Mouse (Mus musculus): ENCODE measurements around the gene Hexdc. TPM values are rescaled to one million over a fixed set of nuclear protein-coding genes. Genes with fewer than 3 reads are reported as not detected.
A peak's percentile ranks its signal among the peaks of the same experiment; 100 is the strongest.

The Hexdc gene
- polyA plus RNA-seq (2014; fragmentation: Nextera tagmentation; extraction: Ambion mirVana), result 24.5 and 31.5 TPM in 2 replicates

- peak; percentile 97 for ATAC-seq (ENCODE audit: low FRiP score, low TSS enrichment)
- WGBS, result under 1% methylated on average over 70 of the region's 70 CpGs
Observed at GRCm38 (mm10) chr11:121204161-121205006, at the start of gene Hexdc, which contains the start of gene Ogfod3. TSS of gene Hexdc (plus strand) at chr11:121204433. TSS of gene Ogfod3 (minus strand) at chr11:121204711.

DNA sequence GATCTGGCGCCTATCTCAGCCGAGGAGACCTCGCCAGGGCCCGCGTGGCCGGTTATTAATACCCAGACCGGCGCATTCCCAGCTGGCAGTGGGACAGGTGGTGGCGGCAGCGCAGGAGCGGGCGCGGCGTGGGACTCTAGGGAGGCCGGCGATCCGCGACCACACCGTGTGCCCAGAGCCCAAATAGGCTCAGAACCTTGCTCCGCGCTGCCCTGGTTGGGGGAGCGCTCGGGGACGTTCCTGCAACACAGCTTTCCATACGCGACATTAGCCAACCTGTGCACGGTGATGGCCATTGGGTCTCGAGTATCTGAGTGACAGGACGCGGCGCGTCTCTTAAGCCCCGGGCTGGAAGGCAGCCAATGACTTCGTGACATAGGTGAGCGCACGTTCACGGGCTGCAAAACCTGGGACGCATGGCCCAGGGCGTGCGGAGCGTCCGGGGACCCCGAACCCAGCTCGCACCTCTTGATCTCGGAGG is 47.8 kb upstream of the Hexdc start:
- Histone ChIP-seq H3K4me2 (ENCODE audit: low read length) (peak overlapping the region; percentile 61), H3K9me3 (ENCODE audit: control insufficient read depth, low read length) (no peaks in the 10 kb centered on the region), H3K27me3 (ENCODE audit: control insufficient read depth, insufficient read depth, low read length) (peaks cover 27% of the 10 kb centered on the region), H3K36me3 (ENCODE audit: control insufficient read depth, insufficient read depth, low read length) (no peaks in the 10 kb centered on the region), H3K4me1 (ENCODE audit: control insufficient read depth, insufficient read depth, low read length) (peaks cover 15% of the 10 kb centered on the region), H3K27ac (replicated peaks; ENCODE audit: low read depth, low read length) (no peak overlapping the region), H3K9ac (replicated peaks; ENCODE audit: low read length) (peak overlapping the region; percentile 51), H3K4me3 (replicated peaks; ENCODE audit: low read depth, low read length) (peak overlapping the region; percentile 40)
- DNase-seq (peak; percentile 75), ATAC-seq (ENCODE audit: low FRiP score, low TSS enrichment) (no peak)
- under 1% methylated on average over 45 of the region's 45 CpGs for WGBS

More at GRCm38 (mm10) chr11:121204161-121205006, at the start of gene Hexdc, which contains the start of gene Ogfod3:
- peak within 1 kb of the TSS; percentile 89 for H3K27ac ChIP-seq (replicated peaks; ENCODE audit: low read depth, low read length)
- H3K27me3 ChIP-seq (ENCODE audit: control insufficient read depth, insufficient read depth, low read length), result no peaks in the 10 kb centered on the region
- peak; percentile 96 for DNase-seq
- peak within 1 kb of the TSS; percentile 68 for H3K4me3 ChIP-seq (replicated peaks; ENCODE audit: low read depth, low read length)
- no peaks in the 10 kb centered on the region for H3K9me3 ChIP-seq (ENCODE audit: control insufficient read depth, low read length)
- H3K4me1 ChIP-seq (ENCODE audit: control insufficient read depth, insufficient read depth, low read length), result no peaks in the 10 kb centered on the region; the same call in 1 of the 2 replicates
- peak within 1 kb of the TSS; percentile 68 for H3K9ac ChIP-seq (replicated peaks; ENCODE audit: low read length)
- H3K36me3 ChIP-seq (ENCODE audit: control insufficient read depth, insufficient read depth, low read length), result 0 out of 2 replicates have a peak, but pooled peaks cover 7% of the 10 kb centered on the region
- peak within 1 kb of the TSS; percentile 71 for H3K4me2 ChIP-seq (ENCODE audit: low read length)

GRCm38 (mm10) chr11:121159971-121160370 is 44.3 kb upstream of the Hexdc start, which contains the start of gene Uts2r:
TSS of gene Uts2r (plus strand) at chr11:121160271.
- H3K27me3 ChIP-seq (ENCODE audit: control insufficient read depth, insufficient read depth, low read length), result peaks cover 27% of the 10 kb centered on the region
- H3K36me3 ChIP-seq (ENCODE audit: control insufficient read depth, insufficient read depth, low read length), result no peaks in the 10 kb centered on the region
- no peak within 1 kb of the TSS for H3K4me2 ChIP-seq (ENCODE audit: low read length)
- no peak within 1 kb of the TSS for H3K4me3 ChIP-seq (replicated peaks; ENCODE audit: low read depth, low read length)
- ATAC-seq (ENCODE audit: low FRiP score, low TSS enrichment) (no peak), DNase-seq (no peak)
- no peak within 1 kb of the TSS for H3K27ac ChIP-seq (replicated peaks; ENCODE audit: low read depth, low read length)
- no peaks in the 10 kb centered on the region for H3K9me3 ChIP-seq (ENCODE audit: control insufficient read depth, low read length)
- no peak within 1 kb of the TSS for H3K9ac ChIP-seq (replicated peaks; ENCODE audit: low read length)
- peaks cover 5% of the 10 kb centered on the region for H3K4me1 ChIP-seq (ENCODE audit: control insufficient read depth, insufficient read depth, low read length)
- WGBS, result 89% methylated on average over 5 of the region's 5 CpGs

DNA sequence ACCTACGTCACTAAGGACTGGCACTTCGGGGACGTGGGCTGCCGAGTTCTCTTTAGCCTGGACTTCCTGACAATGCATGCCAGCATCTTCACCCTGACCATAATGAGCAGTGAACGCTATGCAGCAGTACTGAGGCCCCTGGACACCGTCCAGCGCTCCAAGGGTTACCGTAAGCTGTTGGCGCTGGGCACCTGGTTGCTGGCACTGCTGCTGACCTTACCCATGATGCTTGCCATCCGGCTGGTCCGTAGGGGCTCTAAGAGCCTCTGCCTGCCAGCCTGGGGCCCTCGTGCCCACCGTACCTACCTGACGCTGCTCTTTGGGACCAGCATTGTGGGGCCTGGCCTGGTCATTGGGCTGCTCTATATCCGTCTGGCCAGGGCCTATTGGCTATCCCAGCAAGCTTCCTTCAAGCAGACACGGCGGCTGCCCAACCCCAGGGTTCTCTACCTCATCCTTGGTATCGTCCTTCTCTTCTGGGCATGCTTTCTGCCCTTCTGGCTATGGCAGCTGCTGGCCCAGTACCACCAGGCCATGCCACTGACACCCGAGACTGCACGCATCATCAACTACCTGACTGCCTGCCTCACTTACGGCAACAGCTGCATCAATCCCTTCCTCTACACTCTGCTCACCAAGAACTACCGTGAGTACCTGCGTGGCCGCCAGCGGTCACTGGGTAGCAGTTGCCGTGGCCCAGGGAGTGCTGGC is 43.4 kb upstream of the Hexdc start:
- H3K9ac ChIP-seq (replicated peaks; ENCODE audit: low read length), result no peak overlapping the region
- no peaks in the 10 kb centered on the region for H3K9me3 ChIP-seq (ENCODE audit: control insufficient read depth, low read length)
- no peak overlapping the region for H3K4me2 ChIP-seq (ENCODE audit: low read length)
- H3K27ac ChIP-seq (replicated peaks; ENCODE audit: low read depth, low read length), result no peak overlapping the region
- H3K27me3 ChIP-seq (ENCODE audit: control insufficient read depth, insufficient read depth, low read length), result peaks cover 21% of the 10 kb centered on the region
- peaks cover 5% of the 10 kb centered on the region for H3K4me1 ChIP-seq (ENCODE audit: control insufficient read depth, insufficient read depth, low read length)
- DNase-seq, result no peak
- 95% methylated on average over 26 of the region's 26 CpGs for WGBS
- no peak for ATAC-seq (ENCODE audit: low FRiP score, low TSS enrichment)
- no peak overlapping the region for H3K4me3 ChIP-seq (replicated peaks; ENCODE audit: low read depth, low read length)
- no peaks in the 10 kb centered on the region for H3K36me3 ChIP-seq (ENCODE audit: control insufficient read depth, insufficient read depth, low read length)

DNA sequence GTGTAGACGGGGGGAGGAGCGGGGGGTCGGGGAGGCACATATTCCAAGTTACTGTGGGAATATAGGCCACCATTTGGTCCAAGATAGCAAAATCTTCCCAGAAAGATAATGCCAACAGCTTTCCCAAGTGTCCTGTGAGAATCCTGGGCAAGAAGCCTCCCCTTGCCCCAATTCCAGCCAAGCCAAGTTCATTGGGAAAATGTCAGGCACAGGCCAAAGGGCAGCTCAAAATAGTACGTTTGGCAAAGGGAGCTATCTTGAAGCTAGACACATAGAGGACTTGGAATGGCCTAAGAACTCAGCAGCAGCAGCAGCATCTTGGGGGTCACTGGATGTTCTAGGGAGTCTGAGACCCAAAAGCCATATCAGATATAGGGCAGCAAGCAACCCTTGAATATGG is 40.5 kb upstream of the Hexdc start:
- 84% methylated on average over 4 of the region's 4 CpGs for WGBS
- H3K36me3 ChIP-seq (ENCODE audit: control insufficient read depth, insufficient read depth, low read length), result no peaks in the 10 kb centered on the region
- no peaks in the 10 kb centered on the region for H3K4me1 ChIP-seq (ENCODE audit: control insufficient read depth, insufficient read depth, low read length)
- H3K27ac ChIP-seq (replicated peaks; ENCODE audit: low read depth, low read length), result no peak overlapping the region
- ATAC-seq (ENCODE audit: low FRiP score, low TSS enrichment) (no peak), DNase-seq (no peak)
- no peak overlapping the region for H3K4me3 ChIP-seq (replicated peaks; ENCODE audit: low read depth, low read length)
- no peak overlapping the region for H3K4me2 ChIP-seq (ENCODE audit: low read length)
- no peaks in the 10 kb centered on the region; the same call in 1 of the 2 replicates for H3K27me3 ChIP-seq (ENCODE audit: control insufficient read depth, insufficient read depth, low read length)
- H3K9ac ChIP-seq (replicated peaks; ENCODE audit: low read length), result no peak overlapping the region
- no peaks in the 10 kb centered on the region for H3K9me3 ChIP-seq (ENCODE audit: control insufficient read depth, low read length)

GRCm38 (mm10) chr11:121173203-121173602 is 31.0 kb upstream of the Hexdc start:
- Histone ChIP-seq H3K36me3 (ENCODE audit: control insufficient read depth, insufficient read depth, low read length) (no peaks in the 10 kb centered on the region), H3K4me3 (replicated peaks; ENCODE audit: low read depth, low read length) (no peak overlapping the region), H3K27ac (replicated peaks; ENCODE audit: low read depth, low read length) (no peak overlapping the region), H3K4me1 (ENCODE audit: control insufficient read depth, insufficient read depth, low read length) (peaks cover 8% of the 10 kb centered on the region; the same call in 1 of the 2 replicates), H3K9me3 (ENCODE audit: control insufficient read depth, low read length) (no peaks in the 10 kb centered on the region), H3K9ac (replicated peaks; ENCODE audit: low read length) (no peak overlapping the region), H3K27me3 (ENCODE audit: control insufficient read depth, insufficient read depth, low read length) (no peaks in the 10 kb centered on the region), H3K4me2 (ENCODE audit: low read length) (no peak overlapping the region)
- DNase-seq (no peak), ATAC-seq (ENCODE audit: low FRiP score, low TSS enrichment) (no peak)
- WGBS, result 69% methylated on average over 5 of the region's 5 CpGs

DNA sequence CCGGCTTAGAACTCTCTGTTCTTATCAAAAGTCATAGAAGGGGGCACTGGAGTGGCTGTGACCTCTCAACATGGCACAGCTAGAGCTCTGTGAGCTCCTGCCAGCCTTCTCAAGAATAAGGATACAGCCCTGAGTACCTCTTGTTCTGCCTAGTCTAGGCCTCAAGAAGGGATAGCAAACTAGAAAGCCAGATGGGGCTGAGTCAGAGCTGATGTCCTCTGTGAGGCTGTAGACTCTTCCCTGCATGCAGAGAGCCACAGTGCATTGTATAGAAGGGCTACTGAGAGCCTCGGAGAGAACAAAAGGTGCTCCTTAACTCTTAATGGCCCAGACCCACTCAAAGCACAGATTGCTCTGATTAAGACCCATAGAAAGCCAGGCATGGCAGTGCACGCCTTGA is 30.0 kb upstream of the Hexdc start:
- Histone ChIP-seq H3K9me3 (ENCODE audit: control insufficient read depth, low read length) (no peaks in the 10 kb centered on the region), H3K9ac (replicated peaks; ENCODE audit: low read length) (no peak overlapping the region), H3K4me2 (ENCODE audit: low read length) (no peak overlapping the region), H3K36me3 (ENCODE audit: control insufficient read depth, insufficient read depth, low read length) (no peaks in the 10 kb centered on the region), H3K4me1 (ENCODE audit: control insufficient read depth, insufficient read depth, low read length) (peaks cover 8% of the 10 kb centered on the region; the same call in 1 of the 2 replicates), H3K4me3 (replicated peaks; ENCODE audit: low read depth, low read length) (no peak overlapping the region), H3K27me3 (ENCODE audit: control insufficient read depth, insufficient read depth, low read length) (no peaks in the 10 kb centered on the region), H3K27ac (replicated peaks; ENCODE audit: low read depth, low read length) (no peak overlapping the region)
- ATAC-seq (ENCODE audit: low FRiP score, low TSS enrichment) (no peak), DNase-seq (no peak)
- 44% methylated on average over 3 of the region's 3 CpGs for WGBS
